Mouse (Mus musculus): ENCODE measurements at regions not wholly inside any gene's neighbourhood (a gene's known extent, or its start where the extent isn't known, plus 50 kb on each side); places are given as distances from the start of the nearest gene placed in this dataset.
A peak's percentile ranks its signal among the peaks of the same experiment; 100 is the strongest.

- DNase-seq, result no peak
These were observed 427.3 kb upstream of the Rgma start for GRCm38 (mm10) chr7:72948026-72948425.

GRCm38 (mm10) chr7:72948666-72949065 lies 426.6 kb upstream of the Rgma start:
- DNase-seq, result no peak

GRCm38 (mm10) chr7:72949886-72950285 lies 425.4 kb upstream of the Rgma start:
- no peak for DNase-seq

- DNase-seq, result no peak
These were observed 417.6 kb upstream of the Rgma start for GRCm38 (mm10) chr7:72957674-72958073.

GRCm38 (mm10) chr7:72961321-72961720 lies 414.0 kb upstream of the Rgma start:
- DNase-seq, result no peak

GRCm38 (mm10) chr7:72962815-72963214 lies 412.5 kb upstream of the Rgma start:
- no peak for DNase-seq

GRCm38 (mm10) chr7:72963908-72964307 lies 411.4 kb upstream of the Rgma start:
- no peak for DNase-seq

- no peak for DNase-seq
These were observed 407.1 kb upstream of the Rgma start for GRCm38 (mm10) chr7:72968193-72968592.

- DNase-seq, result no peak
These were observed 403.6 kb upstream of the Rgma start for GRCm38 (mm10) chr7:72971506-72972267.

GRCm38 (mm10) chr7:72972397-72972796 lies 402.9 kb upstream of the Rgma start:
- no peak for DNase-seq

- DNase-seq, result no peak
These were observed 401.5 kb upstream of the Rgma start for GRCm38 (mm10) chr7:72973771-72974170.

- no peak for DNase-seq
These were observed 400.9 kb upstream of the Rgma start for GRCm38 (mm10) chr7:72974384-72974783.

- DNase-seq, result no peak
These were observed 384.5 kb upstream of the Rgma start for GRCm38 (mm10) chr7:72990559-72991429.

GRCm38 (mm10) chr7:72998374-72998773 lies 376.9 kb upstream of the Rgma start:
- peak; percentile 3 for DNase-seq

- DNase-seq, result no peak
These were observed 356.2 kb upstream of the Rgma start for GRCm38 (mm10) chr7:73019151-73019550.

GRCm38 (mm10) chr7:73019764-73020354 lies 355.4 kb upstream of the Rgma start:
- no peak for DNase-seq

GRCm38 (mm10) chr7:73021786-73022185 lies 353.5 kb upstream of the Rgma start:
- no peak for DNase-seq

GRCm38 (mm10) chr7:73025640-73026039 lies 349.7 kb upstream of the Rgma start:
- no peak for DNase-seq

- no peak for DNase-seq
These were observed 346.4 kb upstream of the Rgma start for GRCm38 (mm10) chr7:73028952-73029351.

- DNase-seq, result no peak
These were observed 343.9 kb upstream of the Rgma start for GRCm38 (mm10) chr7:73031407-73031806.

- no peak for DNase-seq
These were observed 342.9 kb upstream of the Rgma start for GRCm38 (mm10) chr7:73032316-73032980.

GRCm38 (mm10) chr7:73036801-73037555 lies 338.3 kb upstream of the Rgma start:
- DNase-seq, result peak; percentile 62

All from lung, postnatal 14 days (tissue).